Mouse (Mus musculus): ENCODE measurements around the gene Ywhag.

- no peak for TF ChIP-seq POLR2A (IDR thresholded peaks at IDR 0.05; ENCODE audit: low read depth, low read length)
- TF ChIP-seq CTCF (conservative IDR thresholded peaks at IDR 0.05; ENCODE audit: insufficient read depth, insufficient read length, low read depth, low read length), result no peak
Observed at GRCm38 (mm10) chr5:135870505-135870904, 63.9 kb downstream of the Ywhag start.
